Mouse (Mus musculus) thymus, adult 2 months (tissue): ENCODE data around the gene Atf4. TPM values are rescaled to one million over a fixed set of nuclear protein-coding genes. Genes with fewer than 3 reads are reported as not detected.

Experiments
- DNase-seq: peaks from one replicate; pipeline ENCODE4 v3.0.0; 2021
- H3K27ac ChIP-seq: fragments of 200-500 bp; 2 replicates; pipeline ENCODE4 v1.5.1; 2012; ENCODE audit warnings: low read length, control low read depth; ENCODE audit not compliant: control insufficient read depth, insufficient read depth
- H3K27me3 ChIP-seq: fragments of 200-500 bp; 2 replicates; pipeline ENCODE4 v1.6.1; 2012; ENCODE audit warnings: mild to moderate bottlenecking, low read length, moderate library complexity, mixed read lengths; ENCODE audit not compliant: control insufficient read depth, insufficient read depth
- H3K36me3 ChIP-seq: fragments of 200-500 bp; 2 replicates; pipeline ENCODE4 v1.6.1; 2012; ENCODE audit warnings: mild to moderate bottlenecking, low read length, moderate library complexity; ENCODE audit not compliant: control insufficient read depth, insufficient read depth
- H3K4me1 ChIP-seq: fragments of 200-500 bp; replicated peaks from 2 replicates; pipeline ENCODE4 v1.6.1; 2012; ENCODE audit warnings: low read length; ENCODE audit not compliant: control insufficient read depth, insufficient read depth
- H3K4me3 ChIP-seq: fragments of 200-500 bp; 2 replicates; pipeline ENCODE4 v1.5.1; 2012; ENCODE audit warnings: mild to moderate bottlenecking, low read length, control low read depth, moderate library complexity; ENCODE audit not compliant: control insufficient read depth, insufficient read depth
- CTCF ChIP-seq: fragments of 200-500 bp; IDR thresholded peaks from 2 replicates; pipeline ENCODE4 v1.5.1; 2012; ENCODE audit warnings: mild to moderate bottlenecking, control low read depth, low read length, moderate library complexity, borderline replicate concordance; ENCODE audit not compliant: control insufficient read depth, poor library complexity, insufficient read depth; ENCODE audit errors: extremely low read depth
- POLR2A ChIP-seq: fragments of 200-500 bp; IDR thresholded peaks from 2 replicates; pipeline ENCODE4 v1.6.1; 2012; ENCODE audit warnings: mild to moderate bottlenecking, low read length, control low read depth, moderate library complexity; ENCODE audit not compliant: control insufficient read depth, poor library complexity, insufficient read depth; ENCODE audit errors: extremely low read depth
- WGBS: fragments of 180-500 bp; shearing (Covaris S2); methylation state at CpG from one replicate; pipeline ENCODE4 v1.1.7; 2018; 5-methylcytosine and 5-hydroxymethylcytosine counted together
- polyA plus RNA-seq: library from polyadenylated mRNA; depleted of rRNA; stranded (reverse); fragments of >200 nt; gene quantifications from 2 replicates; pipeline ENCODE4 v1.2.3, GENCODE M21; 2012

Atf4 gene
- polyA plus RNA-seq, 1 experiment, result 179 TPM

DNA sequence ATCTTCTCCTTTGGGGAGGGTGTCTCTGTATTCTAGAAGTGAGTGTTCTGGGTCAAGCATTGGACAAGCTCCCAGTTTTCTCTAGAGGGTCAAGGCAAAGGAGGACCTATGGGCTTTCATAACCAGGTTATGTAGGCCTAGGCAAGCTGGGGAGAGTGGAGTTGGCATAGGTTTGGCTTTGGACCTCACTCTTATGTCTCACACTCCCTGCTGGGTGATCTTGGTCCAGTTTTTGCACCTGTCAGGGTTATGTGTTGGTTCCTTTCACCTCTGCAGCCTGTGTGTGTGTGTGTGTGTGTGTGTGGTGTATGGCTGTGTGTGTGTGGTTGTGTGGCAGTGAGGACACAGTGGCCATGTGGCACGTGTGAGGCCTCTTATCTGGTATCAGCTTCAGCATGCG, 24.1 kb downstream of the Atf4 start:
- Histone ChIP-seq H3K4me1 (no peaks in the 10 kb centered on the region; the same call in 1 of the 2 replicates), H3K4me3 (no peak overlapping the region), H3K27ac (no peak overlapping the region), H3K36me3 (no peaks in the 10 kb centered on the region), H3K27me3 (no peaks in the 10 kb centered on the region)
- TF ChIP-seq POLR2A (no peak), CTCF (no peak)
- no peak for DNase-seq
- 85% methylated on average over 2 of the region's 2 CpGs for WGBS

DNA sequence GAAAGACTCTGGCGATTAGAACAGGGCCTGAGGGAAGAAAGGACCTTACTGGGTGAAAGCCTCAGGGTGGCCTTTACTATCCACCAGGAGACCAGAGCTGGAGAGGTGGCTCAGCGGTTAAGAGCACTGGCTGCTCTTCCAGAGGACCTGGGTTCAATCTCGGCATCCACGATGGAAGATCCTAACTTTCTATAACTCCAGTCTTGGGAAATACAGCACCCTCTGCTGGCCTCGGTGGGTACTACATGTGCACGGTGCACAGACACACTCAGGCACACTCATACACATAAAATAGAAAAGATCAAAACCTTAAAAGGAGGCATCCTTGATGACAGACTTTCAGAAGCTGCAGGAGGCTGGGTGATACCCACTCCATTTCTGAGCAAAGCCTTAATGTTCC, 25.7 kb downstream of the Atf4 start:
- DNase-seq, result peak; percentile 55
- H3K4me3 ChIP-seq, result no peak overlapping the region
- no peaks in the 10 kb centered on the region for H3K36me3 ChIP-seq
- TF ChIP-seq CTCF (peak; percentile 53; the same call in 1 of the 2 replicates), POLR2A (no peak)
- peaks cover 6% of the 10 kb centered on the region for H3K27me3 ChIP-seq
- no peak overlapping the region for H3K27ac ChIP-seq
- 22% methylated on average over 6 of the region's 6 CpGs for WGBS
- no peaks in the 10 kb centered on the region; the same call in 1 of the 2 replicates for H3K4me1 ChIP-seq

DNA sequence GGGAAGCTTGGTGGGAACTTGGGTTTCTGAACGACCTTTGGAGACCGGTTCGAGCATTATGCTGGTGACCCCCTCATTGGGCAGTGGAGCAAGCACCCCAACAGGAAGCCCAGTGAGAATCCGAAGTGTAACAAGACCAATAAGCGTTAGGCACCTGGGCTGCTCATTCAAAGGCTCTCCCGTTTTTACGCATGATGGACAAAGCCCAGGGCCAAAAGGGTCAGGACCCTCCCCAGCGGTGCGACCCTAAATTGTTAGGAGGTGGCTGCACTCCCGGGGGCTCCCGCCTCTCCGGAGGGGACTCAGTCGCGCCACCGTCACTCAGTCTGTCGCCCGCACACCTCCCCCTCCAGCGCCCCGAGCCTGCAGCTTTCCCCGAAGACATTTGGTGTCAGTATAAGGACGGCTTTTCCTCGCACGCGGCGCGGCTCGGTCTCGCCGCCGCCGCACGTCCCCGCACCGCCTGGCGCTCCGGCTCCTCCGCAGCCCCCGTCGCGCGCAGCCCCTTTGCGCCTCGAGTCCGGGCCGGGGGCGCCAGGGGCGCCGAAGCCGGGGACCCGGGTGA, 31.9 kb downstream of the Atf4 start, which contains the start of gene Cacna1i:
Gene Cacna1i (plus strand): TSS at position 388 of the 565 bp plus-strand sequence.
- no peaks in the 10 kb centered on the region for H3K36me3 ChIP-seq
- no peak within 1 kb of the TSS for H3K27ac ChIP-seq
- H3K27me3 ChIP-seq, result peaks cover 20% of the 10 kb centered on the region
- WGBS, result 10% methylated on average over 50 of the region's 50 CpGs
- TF ChIP-seq POLR2A (no peak), CTCF (no peak)
- no peak within 1 kb of the TSS for H3K4me3 ChIP-seq
- DNase-seq, result no peak
- peaks cover 6% of the 10 kb centered on the region for H3K4me1 ChIP-seq

DNA sequence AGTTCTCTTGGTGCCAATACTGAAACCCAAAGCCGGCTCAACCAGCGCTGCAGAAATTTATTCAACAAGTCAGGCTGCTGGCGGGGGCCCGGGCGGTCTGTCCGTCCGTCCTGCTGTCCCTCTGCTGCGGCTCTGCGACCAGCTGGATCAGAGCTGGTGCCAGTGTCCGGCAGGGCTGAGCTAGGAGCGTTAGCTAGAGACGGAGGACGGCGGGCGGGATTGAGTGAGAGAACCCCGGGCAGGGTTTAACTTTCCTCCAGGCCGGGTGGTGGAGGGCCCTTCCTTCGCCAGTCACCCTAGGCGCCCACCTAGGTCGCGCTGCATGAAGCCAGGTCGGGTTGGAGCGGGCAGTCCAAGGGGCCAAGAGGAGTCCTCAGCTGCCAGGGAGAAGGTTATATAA, 33.1 kb downstream of the Atf4 start:
- no peak for DNase-seq
- peaks cover 20% of the 10 kb centered on the region for H3K27me3 ChIP-seq
- H3K4me1 ChIP-seq, result peaks cover 6% of the 10 kb centered on the region
- H3K36me3 ChIP-seq, result no peaks in the 10 kb centered on the region
- no peak overlapping the region for H3K4me3 ChIP-seq
- no peak overlapping the region for H3K27ac ChIP-seq
- WGBS, result 21% methylated on average over 23 of the region's 23 CpGs
- no peak for TF ChIP-seq CTCF
- no peak for TF ChIP-seq POLR2A

DNA sequence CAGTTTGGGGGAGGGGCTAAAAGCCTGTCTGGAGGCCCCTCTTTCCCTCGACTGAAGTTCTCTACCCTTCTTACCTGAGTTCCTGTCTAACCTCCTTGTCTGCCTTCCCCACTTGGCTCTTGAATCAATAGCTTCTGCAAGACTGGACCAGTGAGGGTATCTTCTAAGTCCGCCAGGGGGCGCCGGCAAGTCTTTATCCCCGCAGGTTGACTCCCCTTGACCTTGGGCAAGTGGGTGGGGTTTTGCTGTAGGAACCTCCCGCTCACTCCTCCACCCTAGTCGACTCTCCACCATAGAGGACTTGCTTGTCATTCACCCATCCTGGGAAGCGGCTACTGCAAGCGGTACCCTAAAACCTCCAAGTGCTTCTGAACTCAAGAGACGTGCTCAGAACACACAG, 34.5 kb downstream of the Atf4 start:
- TF ChIP-seq CTCF, result peak; percentile 78; the same call in 1 of the 2 replicates
- no peak for TF ChIP-seq POLR2A
- peak; percentile 84 for DNase-seq
- no peaks in the 10 kb centered on the region for H3K36me3 ChIP-seq
- H3K27me3 ChIP-seq, result peaks cover 20% of the 10 kb centered on the region
- no peak overlapping the region for H3K4me3 ChIP-seq
- H3K27ac ChIP-seq, result no peak overlapping the region
- 16% methylated on average over 10 of the region's 10 CpGs for WGBS
- H3K4me1 ChIP-seq, result peaks cover 6% of the 10 kb centered on the region

DNA sequence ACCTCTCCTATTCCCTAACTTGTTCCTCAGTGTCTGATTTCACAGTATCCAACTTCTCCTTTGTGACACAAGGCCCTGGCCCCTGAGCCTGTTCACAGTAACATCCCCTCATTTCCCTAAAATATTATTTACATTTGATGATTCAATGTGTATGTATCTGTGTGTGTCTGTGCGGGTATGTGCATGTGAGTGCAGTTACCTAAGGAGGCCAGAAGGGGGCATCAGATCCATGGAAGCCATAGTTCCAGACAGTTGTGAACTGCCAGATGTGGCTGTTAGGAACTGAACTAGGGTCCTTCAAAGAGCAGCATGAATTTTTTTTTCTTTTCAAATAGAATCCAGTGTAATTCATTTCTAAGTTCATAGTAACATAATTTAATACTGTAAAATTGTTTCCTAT, 42.2 kb downstream of the Atf4 start:
- TF ChIP-seq CTCF (no peak), POLR2A (no peak)
- Histone ChIP-seq H3K27me3 (no peaks in the 10 kb centered on the region), H3K4me1 (no peaks in the 10 kb centered on the region), H3K36me3 (no peaks in the 10 kb centered on the region), H3K27ac (no peak overlapping the region), H3K4me3 (no peak overlapping the region)
- WGBS, result 94% methylated on average over 1 of the region's 1 CpGs
- DNase-seq, result no peak

DNA sequence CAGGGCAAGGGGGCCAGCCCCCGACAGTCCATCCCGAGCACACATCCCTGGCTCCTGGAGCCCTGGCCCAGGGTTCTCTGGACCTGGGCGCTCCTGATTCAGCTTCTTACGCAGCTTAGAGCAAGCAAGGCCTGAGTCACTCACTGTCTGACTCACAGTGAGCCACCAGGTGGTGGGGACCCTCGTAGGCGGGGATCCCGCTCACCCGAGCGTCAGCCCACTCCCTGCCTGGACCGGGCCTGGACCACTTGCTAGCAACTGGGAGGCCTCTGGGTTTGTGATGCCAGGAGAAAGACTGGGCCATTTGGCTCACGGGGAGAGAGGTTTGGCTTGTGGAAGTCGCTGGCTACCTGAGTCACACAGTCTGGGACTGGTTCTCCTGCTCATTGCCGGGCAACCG, 48.8 kb downstream of the Atf4 start:
- H3K27me3 ChIP-seq, result no peaks in the 10 kb centered on the region
- H3K4me3 ChIP-seq, result no peak overlapping the region
- H3K36me3 ChIP-seq, result no peaks in the 10 kb centered on the region
- WGBS, result 83% methylated on average over 14 of the region's 14 CpGs
- H3K4me1 ChIP-seq, result no peaks in the 10 kb centered on the region
- DNase-seq, result no peak
- no peak overlapping the region for H3K27ac ChIP-seq
- TF ChIP-seq POLR2A (no peak), CTCF (no peak)

DNA sequence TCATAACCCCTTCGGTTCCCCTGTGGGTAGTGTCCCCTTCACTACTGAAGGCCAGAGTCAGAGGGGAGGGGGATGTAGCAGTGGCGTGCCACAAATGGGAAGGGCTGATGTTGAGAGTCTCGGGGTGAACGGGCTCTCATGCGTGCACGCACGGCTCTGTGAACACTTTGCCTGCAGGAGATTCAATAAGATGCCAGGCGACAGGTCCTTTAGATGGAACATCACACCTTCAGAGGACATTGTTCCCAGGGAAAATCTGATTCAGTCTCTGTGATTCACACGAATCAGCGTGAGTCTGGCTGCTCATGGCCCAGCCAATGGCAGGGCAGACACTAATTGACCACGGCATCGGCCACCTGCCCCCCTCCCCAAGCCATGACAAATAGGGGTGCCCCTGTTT, 49.2 kb downstream of the Atf4 start:
- WGBS, result 90% methylated on average over 12 of the region's 12 CpGs
- TF ChIP-seq POLR2A (no peak), CTCF (no peak)
- DNase-seq, result no peak
- no peaks in the 10 kb centered on the region for H3K4me1 ChIP-seq
- H3K36me3 ChIP-seq, result no peaks in the 10 kb centered on the region
- no peaks in the 10 kb centered on the region for H3K27me3 ChIP-seq
- no peak overlapping the region for H3K27ac ChIP-seq
- no peak overlapping the region for H3K4me3 ChIP-seq
